Mouse (Mus musculus) neural tube, embryonic 10.5 days (tissue): ENCODE data around the gene Gga3.
A peak's percentile ranks its signal among the peaks of the same experiment; 100 is the strongest.
"Not testable (repeated sequence)": the region's sequence is repeated elsewhere in the genome, so short reads cannot be mapped to it uniquely, and the experiment has no call there.

Source experiments
- DNase-seq: peaks from one replicate; pipeline ENCODE4 v3.0.0-alpha.2; 2017; ENCODE audit warnings: low spot score; ENCODE audit errors: extremely low spot score

The Gga3 gene

DNA sequence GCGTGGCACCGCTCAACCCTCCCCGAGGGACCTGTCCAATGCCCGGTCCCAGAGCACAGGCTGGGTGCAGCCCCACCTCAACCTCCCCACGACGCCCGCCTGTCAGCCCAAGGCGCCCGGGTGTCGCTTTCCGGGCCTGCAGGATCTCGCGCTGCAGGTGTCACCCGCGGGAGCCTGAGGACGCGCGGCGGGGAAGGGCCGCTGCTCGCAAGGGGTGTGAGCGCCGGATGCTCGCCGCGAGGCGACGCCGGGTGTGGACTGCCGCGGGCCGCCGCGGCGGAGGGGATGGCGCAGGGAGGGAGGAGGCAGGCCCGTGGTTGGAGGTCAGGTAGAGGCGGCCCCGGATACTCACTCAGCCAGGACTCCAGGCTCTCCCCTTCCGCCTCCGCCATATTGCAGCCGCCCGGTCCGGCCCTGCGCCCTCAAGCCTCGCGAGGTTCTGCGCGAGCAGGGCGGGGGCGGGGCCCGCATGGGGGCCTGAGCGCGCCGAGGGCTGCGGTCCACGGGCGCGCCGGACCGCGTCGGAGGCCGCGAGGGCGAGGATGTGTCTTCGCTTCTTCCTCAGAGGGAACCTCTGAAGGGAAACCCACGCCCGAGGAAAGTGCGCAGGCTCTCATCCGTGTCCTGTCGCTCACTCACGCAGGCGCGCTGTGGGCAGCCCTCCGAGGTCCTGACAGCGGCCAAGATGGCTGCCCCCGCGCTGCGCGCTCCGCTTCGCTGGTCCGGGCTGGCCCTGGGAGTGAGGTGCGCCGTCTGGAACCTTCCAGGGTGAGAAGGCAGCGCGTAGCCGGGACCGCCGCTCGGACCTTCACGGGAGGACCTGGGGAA is at the start of gene Gga3, which contains the start of gene Mrps7:
Gga3 (minus strand) TSS at position 576 of the 828 bp plus-strand sequence.
Mrps7 (plus strand) TSS at position 450 of the 828 bp plus-strand sequence.
- peak; percentile 89 for DNase-seq

DNA sequence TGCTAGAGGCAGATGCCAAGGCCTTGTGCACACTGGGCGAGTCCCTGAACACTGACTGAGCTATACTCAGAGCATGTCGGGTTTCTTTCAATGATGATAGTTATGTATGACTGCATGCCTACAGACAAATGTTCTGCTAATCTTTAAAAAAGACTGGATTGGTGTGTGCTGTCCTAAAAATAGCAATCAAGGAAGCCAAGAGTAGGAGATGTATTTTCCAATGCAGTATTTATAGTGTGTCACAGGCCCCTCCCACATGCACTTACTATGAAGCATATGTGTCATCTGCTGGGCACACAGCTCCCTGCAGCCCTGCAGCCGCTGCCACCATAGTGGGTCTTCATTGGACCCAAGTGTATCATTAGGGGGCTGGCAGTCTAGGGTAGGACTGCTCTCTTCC is 49.3 kb upstream of the Gga3 start:
- no peak for DNase-seq

DNA sequence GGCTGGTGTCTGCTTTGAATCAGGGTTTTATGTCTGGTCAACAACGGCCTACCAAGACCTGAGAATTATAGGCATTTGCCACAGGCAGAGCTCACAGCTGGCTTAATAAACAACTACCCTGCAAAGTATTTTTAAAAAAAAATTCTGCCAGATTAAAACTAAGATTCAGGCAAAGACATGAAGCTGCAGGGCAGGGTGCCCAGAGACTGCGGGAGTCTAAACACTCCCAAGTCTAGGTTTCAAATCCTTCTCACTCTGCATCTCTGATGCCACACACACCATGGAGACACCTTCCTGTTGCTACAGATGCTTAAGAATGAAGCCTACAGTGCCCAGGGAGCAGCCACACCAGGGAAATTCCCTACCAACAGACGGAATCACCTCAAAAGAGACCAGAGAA is 47.8 kb upstream of the Gga3 start:
- no peak for DNase-seq

DNA sequence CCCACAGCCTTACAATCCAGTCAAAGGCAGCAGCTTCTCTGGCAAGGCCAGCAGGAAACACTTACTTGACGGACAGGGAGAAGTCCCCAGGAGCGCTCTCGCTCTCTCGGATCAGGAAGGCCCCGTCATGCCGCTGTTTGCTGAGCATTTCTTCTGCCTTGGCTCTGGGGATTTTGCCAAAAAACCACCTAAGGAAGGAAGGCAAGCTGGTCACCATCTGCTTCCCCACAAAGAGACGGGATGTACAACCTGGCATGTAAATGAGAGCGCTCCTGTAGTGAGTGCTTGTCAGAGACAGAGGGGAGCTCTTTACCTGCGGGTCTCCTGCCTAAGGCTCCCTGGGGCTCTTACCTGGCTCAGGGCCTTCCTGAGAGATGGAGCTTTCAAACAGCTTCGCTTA is 45.9 kb upstream of the Gga3 start:
- no peak for DNase-seq

DNA sequence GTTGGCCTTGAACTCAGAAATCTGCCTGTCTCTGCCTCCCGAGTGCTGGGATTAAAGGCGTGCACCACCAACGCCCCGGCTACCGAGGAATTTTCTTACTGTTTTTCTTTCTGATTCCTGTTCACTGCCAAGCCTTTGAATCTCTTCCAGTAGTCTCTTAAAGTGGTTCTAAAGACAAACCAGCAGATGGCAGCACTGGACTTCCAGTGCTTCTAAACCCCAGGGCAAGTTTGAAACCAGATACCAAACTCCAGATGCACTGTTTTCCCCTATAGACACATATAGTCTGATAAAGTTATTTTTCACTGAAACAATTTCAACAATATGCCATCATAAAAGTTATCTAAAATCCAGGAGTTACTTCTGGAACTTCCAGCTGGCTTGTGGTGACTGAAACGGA is 43.6 kb upstream of the Gga3 start:
- DNase-seq, result no peak

DNA sequence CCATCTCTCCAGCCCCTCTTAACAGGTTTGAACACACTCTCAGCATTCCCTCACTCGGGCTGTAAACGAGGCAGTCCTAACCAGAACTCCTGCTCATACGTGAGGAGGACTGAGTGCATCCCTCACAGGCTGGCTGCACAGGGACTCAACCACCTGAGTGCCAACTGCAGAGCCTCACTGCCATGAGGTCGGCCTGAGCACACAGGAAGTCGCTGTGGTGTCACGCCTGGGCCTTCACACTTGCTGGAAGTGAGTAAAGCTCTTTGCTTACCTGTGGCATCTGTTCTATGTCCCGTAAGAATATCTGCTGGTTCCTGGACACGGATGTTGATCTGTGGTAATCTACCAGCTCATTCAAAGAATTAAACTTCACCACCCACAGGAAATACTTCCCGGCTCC is 42.6 kb upstream of the Gga3 start:
- no peak for DNase-seq

DNA sequence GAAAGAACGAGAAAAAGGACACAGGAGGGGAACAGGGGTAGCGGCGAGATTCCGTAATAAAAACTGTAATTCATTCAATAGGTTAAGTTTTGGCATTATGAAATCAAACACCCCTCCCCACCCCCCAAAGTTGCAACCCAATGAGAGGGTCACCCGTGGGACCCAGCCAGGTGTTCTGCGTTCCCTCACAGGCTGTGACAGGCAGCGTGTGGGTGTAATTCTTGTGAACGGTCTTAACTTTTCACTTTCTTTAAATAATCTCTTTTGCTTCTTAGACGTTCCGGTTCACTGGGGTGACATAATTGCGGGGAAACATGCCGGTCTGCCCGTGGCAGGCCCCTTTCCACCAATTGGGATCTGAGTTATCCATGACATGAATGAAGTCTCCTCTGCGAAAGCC is 41.6 kb upstream of the Gga3 start:
- not testable (repeated sequence) for DNase-seq

DNA sequence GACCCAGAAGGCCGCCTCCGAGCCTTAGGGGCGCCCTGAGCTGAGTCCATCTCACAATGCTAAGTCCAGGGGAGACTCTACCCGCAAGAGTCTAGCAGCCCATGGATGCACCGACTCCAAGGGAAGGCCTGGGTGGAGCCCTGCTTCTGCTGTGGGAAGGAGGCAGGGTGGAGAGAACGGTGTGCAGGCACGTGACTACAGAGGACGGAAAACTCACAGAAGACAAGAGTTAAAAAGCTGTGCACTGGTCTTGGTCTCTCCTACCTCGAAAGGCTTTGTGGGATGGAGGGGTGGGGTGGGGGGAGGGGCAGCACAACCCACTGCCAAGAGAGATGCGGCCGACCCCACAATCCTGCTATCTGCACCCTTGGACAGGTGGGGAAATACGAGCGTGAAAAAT is 40.5 kb upstream of the Gga3 start:
- DNase-seq, result no peak

DNA sequence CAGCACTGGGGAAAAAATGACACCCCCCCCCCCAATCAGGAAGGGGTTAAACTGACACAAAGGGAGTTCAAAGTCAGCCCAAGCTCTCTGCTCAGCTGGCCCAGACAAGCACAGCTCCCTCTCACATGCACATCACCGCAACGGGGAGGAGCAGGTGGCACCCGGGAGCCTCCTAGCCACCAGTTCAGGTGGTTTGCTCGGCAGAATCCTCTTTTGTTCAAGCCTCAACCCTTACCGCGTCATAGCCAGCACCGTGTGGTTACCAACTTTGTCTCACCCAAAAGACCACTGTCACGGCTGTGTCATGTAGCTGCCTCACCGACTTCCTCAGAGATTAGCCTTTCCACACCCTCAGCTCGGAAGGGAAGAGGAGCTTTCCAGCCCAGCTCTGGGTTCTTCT is 39.4 kb upstream of the Gga3 start:
- DNase-seq, result no peak

DNA sequence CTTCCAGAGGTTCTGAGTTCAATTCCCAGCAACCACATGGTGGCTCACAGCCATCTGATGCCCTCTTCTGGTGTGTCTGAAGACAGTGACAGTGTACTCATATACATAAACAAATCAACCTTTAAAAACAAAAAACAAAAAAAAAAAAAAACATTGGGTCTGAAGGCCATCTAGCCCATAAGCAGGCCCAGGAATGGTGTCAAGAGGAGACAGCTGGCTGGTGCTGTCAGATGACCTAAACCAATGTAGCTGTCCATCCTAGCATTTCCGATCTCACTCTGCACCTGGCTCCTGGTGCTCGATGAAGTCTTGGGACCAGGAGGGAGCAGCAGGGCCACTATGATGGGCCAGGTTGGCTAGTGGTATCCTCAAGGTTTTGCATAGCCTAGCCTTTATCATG is 38.9 kb upstream of the Gga3 start:
- DNase-seq, result no peak

DNA sequence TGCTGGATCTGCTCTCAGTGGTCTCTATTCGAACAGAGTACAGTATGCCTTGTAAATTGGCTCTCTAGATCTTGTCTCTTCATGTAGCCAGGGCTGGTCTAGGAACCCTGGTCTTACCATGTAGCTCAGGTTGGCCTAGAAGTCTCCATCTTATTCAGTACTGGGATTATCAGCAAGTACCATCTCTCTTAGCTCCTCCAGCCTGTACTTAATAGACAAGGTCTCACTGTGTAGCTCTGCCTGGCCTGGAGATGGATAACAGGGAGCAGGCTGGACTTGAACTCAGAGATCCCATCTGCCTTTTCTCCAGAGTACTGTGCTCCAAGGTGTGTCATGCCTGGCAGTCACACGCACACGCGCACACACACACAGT is 37.8 kb upstream of the Gga3 start:
- no peak for DNase-seq

DNA sequence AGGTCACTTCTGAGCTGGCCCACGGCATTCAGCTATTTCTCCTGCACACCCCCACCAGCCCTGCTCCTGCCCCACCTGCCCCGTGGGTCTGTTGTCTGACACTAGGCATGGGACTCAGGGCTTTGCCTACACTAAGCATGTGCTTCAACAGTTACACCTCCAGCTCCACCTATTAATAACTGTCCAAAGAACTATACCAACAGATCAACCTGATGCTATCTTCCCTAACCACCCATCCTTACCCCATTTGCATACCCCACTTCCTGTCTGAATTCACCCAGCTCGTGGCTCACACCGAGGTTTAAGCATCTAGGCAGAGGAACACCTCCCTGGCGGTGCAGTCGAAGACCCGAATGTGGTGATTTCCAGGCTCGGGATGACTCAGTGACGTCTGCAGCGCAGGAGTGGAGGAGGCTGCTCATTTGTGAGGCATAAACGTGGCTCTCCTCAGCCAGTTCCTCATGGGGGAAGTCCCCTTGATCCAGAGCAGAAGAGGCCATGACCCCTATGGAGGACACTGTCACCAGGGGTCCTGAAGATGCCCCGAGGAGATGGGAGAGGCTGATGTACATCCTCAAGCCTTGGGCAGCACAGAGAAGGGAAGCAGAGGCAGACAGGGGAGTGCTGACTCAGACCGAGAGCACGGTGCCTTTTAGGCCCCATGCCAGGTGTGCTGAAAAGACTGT is 37.3 kb upstream of the Gga3 start:
- no peak for DNase-seq

DNA sequence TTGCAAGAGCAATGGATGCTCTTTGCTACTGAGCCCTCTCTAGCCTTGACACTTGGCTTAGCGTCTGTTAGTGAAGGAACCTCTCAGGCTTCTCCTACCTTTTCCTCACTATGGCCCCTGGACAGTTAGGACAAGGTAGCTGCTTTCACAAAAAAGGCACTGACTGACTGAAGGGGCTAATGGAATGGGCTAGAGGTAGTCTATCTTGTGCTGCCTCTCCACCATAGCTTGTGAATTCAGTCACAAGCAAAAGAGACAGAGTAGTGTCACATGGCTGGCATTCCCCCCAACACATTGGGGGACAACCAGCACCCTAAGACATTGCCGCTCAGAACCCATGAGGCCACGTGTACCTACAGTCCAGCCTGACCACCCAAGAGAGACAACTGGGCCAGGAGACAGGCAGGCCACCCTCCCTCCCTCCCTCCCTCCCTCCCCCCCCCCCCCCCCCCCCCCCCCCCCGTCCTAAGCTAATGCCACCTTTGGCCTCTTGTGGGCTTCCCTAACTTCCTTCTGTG is 36.5 kb upstream of the Gga3 start:
- no peak for DNase-seq

DNA sequence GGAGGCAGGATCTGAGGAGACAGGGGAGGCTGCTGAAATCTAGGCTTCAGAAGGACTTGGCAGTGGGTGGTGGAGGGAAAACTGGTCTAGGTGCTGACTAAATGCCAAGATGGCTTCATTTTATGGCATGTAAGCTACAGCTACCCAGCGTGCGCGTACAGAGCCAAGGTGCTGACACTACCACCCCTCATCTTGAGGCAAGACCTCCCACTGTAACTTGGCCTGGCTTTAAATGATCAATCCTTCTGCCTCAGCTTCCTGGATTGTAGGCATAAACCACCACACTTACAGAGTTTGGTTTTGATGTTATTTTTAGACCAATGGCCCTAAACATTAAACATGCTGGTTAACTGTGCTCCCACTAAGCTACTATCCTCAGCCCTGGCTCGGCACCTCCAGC is 35.7 kb upstream of the Gga3 start:
- DNase-seq, result no peak

DNA sequence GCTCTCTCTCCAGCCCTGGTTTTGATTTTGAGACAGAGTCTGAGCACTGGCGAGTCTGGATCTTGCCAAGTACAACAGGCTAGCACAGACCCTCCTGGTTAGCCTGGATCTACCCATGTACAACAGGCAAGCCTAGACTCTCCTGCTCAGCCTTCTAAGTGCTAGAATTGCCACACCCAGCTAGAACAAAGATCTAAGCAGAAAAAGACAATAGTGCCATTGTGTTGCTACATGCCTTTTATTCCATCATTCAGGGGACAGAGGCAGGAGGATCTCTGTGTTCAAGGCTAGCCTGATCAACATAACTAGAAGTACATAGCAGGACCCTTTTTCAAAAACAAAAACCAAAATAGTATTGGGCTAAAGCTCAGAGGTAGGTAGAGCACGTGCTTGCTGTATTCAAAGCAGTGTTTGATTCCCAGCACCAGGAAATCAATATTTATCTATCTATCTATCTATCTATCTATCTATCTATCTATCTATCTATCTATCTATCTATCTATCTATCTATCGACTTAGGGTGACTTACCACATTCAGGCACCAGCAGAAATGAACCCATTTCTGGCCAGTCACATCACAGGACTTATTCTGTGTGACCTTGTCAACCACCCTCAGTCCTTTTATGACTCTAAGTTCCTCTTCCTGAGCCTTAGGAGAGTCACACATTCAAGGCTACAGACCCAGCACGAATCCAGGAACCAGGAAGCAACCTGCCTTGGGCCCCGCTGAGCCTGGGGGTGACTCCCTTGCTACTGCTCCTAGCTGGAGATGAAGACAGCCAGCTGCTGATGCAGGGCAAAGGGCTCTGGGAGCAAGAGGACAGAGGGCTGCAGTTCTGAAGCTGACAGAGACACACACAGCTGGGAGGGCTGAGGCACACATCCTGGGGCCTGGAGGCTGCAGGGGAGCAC is 34.9 kb upstream of the Gga3 start:
- no peak for DNase-seq

DNA sequence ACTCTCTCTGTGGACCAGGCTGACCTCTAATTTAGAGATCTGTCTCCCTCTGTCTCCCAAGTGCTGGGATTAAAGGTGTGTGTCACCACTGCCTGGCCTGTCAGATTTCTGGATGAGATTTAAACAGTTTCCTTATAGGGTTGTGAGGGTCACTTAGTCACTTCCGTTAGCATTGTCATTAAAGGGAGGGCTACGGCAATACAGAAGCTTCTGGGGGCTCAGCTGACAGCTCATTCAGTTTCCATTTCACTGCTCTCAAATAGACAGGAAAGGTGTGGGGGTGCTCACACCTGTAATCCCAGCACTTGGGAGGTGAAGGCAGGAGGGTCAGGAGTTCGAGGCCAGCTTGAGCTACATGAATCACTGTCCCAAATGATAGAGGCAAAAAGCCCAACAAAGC is 33.1 kb upstream of the Gga3 start:
- DNase-seq, result no peak

DNA sequence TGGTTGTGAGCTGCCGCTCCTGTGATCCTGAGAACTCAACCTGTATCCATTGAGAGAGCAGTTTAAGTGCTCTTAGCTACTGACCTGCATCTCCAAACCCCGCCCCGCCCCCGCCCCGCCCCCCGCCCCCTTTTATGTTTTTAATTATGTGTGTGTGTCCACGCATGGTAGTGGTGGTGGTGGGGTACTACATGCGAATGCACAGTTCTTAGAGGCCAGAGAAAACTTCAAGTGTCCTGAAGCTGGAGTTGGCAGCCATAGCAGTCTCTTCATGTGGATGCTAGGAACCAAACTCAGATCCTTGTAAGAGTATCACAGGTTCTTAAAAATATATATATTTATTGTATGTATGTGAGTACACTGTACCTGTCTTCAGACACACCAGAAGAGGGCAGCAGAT is 31.6 kb upstream of the Gga3 start:
- no peak for DNase-seq

DNA sequence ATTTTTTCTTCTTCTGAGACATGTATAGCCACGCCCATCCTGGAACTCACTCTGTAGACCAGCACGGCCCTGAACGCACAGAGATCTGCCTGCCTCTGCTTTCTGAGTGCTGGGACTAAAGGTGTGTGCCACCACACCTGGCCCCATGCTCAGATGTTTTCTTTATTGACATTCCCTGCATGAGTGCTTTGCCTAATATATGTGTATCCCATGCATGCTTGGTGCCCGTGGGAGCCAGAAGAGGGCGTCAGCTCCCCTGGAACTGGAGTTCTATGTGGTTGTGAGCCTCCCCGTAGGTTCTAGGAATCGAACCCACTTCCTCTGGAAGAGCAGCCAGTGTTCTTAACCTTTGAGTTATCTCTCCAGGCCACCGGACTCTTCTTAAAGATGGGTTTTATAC is 31.2 kb upstream of the Gga3 start:
- DNase-seq, result no peak

DNA sequence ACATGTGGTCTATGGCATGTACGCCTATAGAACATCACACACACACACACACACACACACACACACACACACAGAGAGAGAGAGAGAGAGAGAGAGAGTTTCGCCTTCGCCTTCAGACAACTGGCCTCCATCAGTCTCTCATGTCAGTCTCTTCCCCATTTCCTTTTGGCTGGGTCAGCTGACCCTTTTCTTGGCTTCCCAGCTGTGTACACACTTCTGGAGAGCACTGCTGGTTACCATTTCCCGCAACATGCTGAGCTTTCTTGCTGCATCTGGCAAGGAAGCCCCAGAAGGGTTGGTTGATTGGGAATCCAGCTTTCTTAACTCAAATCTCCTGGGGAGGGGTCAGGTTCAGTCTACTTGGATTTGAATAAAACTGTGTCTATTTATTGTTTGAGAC is 30.3 kb upstream of the Gga3 start:
- peak; percentile 27 for DNase-seq

DNA sequence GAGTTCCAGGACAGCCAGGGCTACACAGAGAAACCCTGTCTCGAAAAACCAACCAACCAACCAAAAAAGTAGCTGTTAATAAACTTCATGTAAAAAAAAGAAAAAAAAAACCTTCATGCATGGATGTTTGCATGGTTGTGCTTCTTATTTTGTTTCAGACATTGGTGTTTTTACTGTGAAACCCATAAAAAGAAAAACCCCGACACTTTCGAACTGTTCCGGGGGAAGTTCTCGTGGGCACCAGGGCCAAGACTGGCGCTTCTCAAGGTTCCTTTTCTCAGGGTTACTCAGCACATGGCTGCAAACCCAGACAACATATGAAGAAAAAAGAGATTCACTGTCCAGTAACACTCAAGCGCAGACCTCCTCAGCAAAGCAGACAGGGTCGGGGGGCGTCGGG is 29.0 kb upstream of the Gga3 start:
- DNase-seq, result no peak

DNA sequence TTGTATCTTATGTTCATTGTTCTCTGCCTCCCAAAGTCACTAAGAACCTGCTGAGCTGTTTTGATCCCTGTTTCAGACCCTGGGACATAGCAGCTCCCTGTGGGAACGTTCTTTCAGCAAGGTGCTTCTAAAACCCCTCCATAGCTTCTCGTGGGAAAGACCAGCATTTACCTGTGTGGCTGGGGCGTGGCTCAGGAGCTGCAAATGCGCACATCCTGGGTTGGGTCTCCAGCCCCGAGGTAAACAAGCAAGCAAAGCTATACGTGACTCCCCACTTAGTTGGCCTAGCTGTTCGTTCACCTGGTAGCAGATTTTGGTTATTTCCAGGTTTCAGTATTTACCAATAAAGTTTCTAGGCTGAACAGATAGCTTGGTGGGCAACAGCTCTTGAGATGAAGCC is 28.4 kb upstream of the Gga3 start:
- no peak for DNase-seq

DNA sequence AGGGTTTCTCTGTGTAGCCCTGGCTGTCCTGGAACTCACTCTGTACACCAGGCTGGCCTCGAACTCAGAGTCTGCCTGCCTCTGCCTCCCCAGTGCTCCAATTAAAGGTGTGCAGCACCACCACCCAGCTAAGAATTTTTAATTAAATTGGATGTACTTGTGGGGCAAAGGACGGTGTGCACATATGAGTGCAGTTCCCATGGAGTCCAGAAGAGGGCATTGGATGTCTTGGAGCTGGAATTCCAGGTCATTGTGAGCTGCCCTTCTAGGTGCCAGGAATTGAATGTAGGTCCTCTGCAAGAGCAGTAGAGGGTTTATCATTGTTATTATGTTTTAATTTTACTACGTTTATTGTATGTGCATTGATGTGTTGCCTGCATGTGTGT is 27.6 kb upstream of the Gga3 start:
- DNase-seq, result peak; percentile 36
